Mouse (Mus musculus): ENCODE measurements around the gene Pik3cb. TPM values are rescaled to one million over a fixed set of nuclear protein-coding genes. Genes with fewer than 3 reads are reported as not detected.
A peak's percentile ranks its signal among the peaks of the same experiment; 100 is the strongest.

The Pik3cb gene
- polyA plus RNA-seq, 1 experiment from 2014 or later = 1.3 TPM

- peak; percentile 78 for ATAC-seq (ENCODE audit: insufficient number of reproducible peaks, insufficient read depth, low FRiP score, low TSS enrichment, low read depth)
- 53% methylated on average over 12 of the region's 12 CpGs for whole genome bisulfite sequencing
- H3K4me2 ChIP-seq = no peak overlapping the region
- no peak overlapping the region for H3K4me3 ChIP-seq (replicated peaks)
- peaks cover 15% of the 10 kb centered on the region; the same call in 1 of the 2 replicates for H3K4me1 ChIP-seq (replicated peaks)
- no peaks in the 10 kb centered on the region for H3K9me3 ChIP-seq
- no peaks in the 10 kb centered on the region for H3K27me3 ChIP-seq
- no peaks in the 10 kb centered on the region for H3K36me3 ChIP-seq
- peak overlapping the region; percentile 13; the same call in 1 of the 2 replicates for H3K27ac ChIP-seq
- no peak overlapping the region for H3K9ac ChIP-seq (replicated peaks)
Observed at GRCm38 (mm10) chr9:99112409-99112808, 28.0 kb downstream of the Pik3cb start.

GRCm38 (mm10) chr9:99111085-99111484 lies 29.3 kb downstream of the Pik3cb start:
- Histone ChIP-seq H3K4me1 (replicated peaks) (peaks cover 15% of the 10 kb centered on the region; the same call in 1 of the 2 replicates), H3K4me2 (no peak overlapping the region), H3K27ac (no peak overlapping the region), H3K4me3 (replicated peaks) (no peak overlapping the region), H3K9ac (replicated peaks) (no peak overlapping the region), H3K27me3 (no peaks in the 10 kb centered on the region), H3K36me3 (no peaks in the 10 kb centered on the region), H3K9me3 (no peaks in the 10 kb centered on the region)
- WGBS = 50% methylated on average over 1 of the region's 1 CpGs
- no peak for ATAC-seq (ENCODE audit: insufficient number of reproducible peaks, insufficient read depth, low FRiP score, low TSS enrichment, low read depth)

- no peak overlapping the region for H3K27ac ChIP-seq
- WGBS = 72% methylated on average over 5 of the region's 5 CpGs
- no peaks in the 10 kb centered on the region for H3K27me3 ChIP-seq
- no peak overlapping the region for H3K4me3 ChIP-seq (replicated peaks)
- H3K36me3 ChIP-seq = no peaks in the 10 kb centered on the region; the same call in 1 of the 2 replicates
- H3K4me1 ChIP-seq (replicated peaks) = peaks cover 15% of the 10 kb centered on the region; the same call in 1 of the 2 replicates
- H3K4me2 ChIP-seq = no peak overlapping the region
- H3K9ac ChIP-seq (replicated peaks) = no peak overlapping the region
- ATAC-seq (ENCODE audit: insufficient number of reproducible peaks, insufficient read depth, low FRiP score, low TSS enrichment, low read depth) = no peak
- H3K9me3 ChIP-seq = no peaks in the 10 kb centered on the region
Observed at GRCm38 (mm10) chr9:99110213-99110612, 30.2 kb downstream of the Pik3cb start.

DNA sequence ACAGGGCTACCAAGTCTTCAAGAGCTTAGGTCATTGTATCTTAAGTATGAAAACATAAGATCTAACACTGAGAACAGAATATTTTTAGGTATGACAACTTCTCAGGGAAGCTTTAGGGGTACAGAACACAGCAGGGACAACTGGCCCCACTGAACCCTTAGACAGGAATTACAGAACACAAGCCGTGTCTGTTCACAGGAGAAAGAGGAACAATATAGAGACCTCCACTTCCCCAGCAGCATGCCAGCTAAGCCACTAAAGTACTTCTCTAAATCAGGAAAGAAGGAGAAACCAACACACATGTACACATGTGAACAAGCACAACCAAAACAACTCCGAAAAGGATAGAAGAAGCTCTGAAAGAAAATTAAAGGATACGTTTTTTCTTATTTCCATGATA lies 30.8 kb downstream of the Pik3cb start:
- no peak overlapping the region for H3K4me2 ChIP-seq
- H3K9me3 ChIP-seq = no peaks in the 10 kb centered on the region
- no peak overlapping the region for H3K27ac ChIP-seq
- H3K4me3 ChIP-seq (replicated peaks) = no peak overlapping the region
- no peak for ATAC-seq (ENCODE audit: insufficient number of reproducible peaks, insufficient read depth, low FRiP score, low TSS enrichment, low read depth)
- peaks cover 4% of the 10 kb centered on the region for H3K36me3 ChIP-seq
- H3K9ac ChIP-seq (replicated peaks) = no peak overlapping the region
- peaks cover 15% of the 10 kb centered on the region; the same call in 1 of the 2 replicates for H3K4me1 ChIP-seq (replicated peaks)
- WGBS = 84% methylated on average over 3 of the region's 3 CpGs
- H3K27me3 ChIP-seq = no peaks in the 10 kb centered on the region

DNA sequence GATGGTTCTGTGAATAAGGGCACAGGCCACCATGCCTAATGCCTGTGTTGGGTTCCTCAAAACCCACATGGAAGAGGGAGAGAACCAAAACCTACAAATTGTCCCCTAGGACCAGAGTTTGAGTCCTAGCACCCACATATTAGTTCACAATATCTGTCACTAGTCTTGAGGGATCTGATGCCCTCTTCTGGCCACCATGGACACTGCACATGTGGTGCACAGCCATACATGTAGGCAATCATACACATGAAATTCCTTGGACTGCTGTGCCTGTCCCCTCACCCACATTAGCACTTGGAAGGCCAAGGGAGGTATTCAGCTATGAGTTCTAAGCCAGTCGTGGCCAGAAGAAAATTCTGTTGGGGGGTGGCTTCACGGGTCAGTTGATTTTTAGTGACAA lies 36.0 kb downstream of the Pik3cb start:
- Histone ChIP-seq H3K4me1 (replicated peaks) (no peaks in the 10 kb centered on the region), H3K36me3 (peaks cover 8% of the 10 kb centered on the region), H3K4me2 (no peak overlapping the region), H3K27ac (no peak overlapping the region), H3K9ac (replicated peaks) (no peak overlapping the region), H3K4me3 (replicated peaks) (no peak overlapping the region), H3K9me3 (no peaks in the 10 kb centered on the region), H3K27me3 (no peaks in the 10 kb centered on the region)
- ATAC-seq (ENCODE audit: insufficient number of reproducible peaks, insufficient read depth, low FRiP score, low TSS enrichment, low read depth) = no peak
- WGBS = 93% methylated on average over 2 of the region's 2 CpGs

DNA sequence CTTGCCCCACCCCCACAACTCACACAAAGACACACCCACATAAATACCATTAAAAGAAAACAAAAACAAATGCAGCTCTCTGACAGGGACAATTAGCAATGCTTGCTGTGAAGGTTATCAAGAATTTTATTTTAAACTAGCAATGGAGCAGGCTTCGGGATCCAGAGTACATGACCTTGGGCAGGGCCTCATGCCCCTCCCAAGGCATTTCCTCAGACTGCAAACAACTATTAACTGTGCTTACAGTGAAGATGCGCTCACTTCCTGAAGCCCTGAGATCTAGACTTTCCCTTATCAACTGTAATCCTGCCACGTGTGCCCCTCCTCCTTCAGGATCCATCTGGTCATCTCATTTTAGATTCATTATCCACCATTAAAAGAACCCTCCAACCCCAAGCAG lies 36.6 kb downstream of the Pik3cb start:
- H3K9ac ChIP-seq (replicated peaks) = no peak overlapping the region
- no peaks in the 10 kb centered on the region for H3K27me3 ChIP-seq
- no peaks in the 10 kb centered on the region for H3K9me3 ChIP-seq
- H3K36me3 ChIP-seq = peaks cover 8% of the 10 kb centered on the region
- 0 out of 2 replicates have a peak, but pooled peaks cover 1% of the 10 kb centered on the region for H3K4me1 ChIP-seq (replicated peaks)
- WGBS = 86% methylated on average over 3 of the region's 3 CpGs
- no peak overlapping the region for H3K4me3 ChIP-seq (replicated peaks)
- no peak overlapping the region for H3K27ac ChIP-seq
- H3K4me2 ChIP-seq = no peak overlapping the region
- ATAC-seq (ENCODE audit: insufficient number of reproducible peaks, insufficient read depth, low FRiP score, low TSS enrichment, low read depth) = no peak

- H3K27ac ChIP-seq = no peak overlapping the region
- ATAC-seq (ENCODE audit: insufficient number of reproducible peaks, insufficient read depth, low FRiP score, low TSS enrichment, low read depth) = no peak
- no peaks in the 10 kb centered on the region for H3K36me3 ChIP-seq
Observed at GRCm38 (mm10) chr9:99098482-99099129, 41.8 kb downstream of the Pik3cb start.

GRCm38 (mm10) chr9:99097668-99098067 lies 42.8 kb downstream of the Pik3cb start:
- H3K27me3 ChIP-seq = no peaks in the 10 kb centered on the region
- no peak overlapping the region for H3K9ac ChIP-seq (replicated peaks)
- no peaks in the 10 kb centered on the region for H3K36me3 ChIP-seq
- WGBS = 59% methylated on average over 1 of the region's 1 CpGs
- no peaks in the 10 kb centered on the region for H3K9me3 ChIP-seq
- ATAC-seq (ENCODE audit: insufficient number of reproducible peaks, insufficient read depth, low FRiP score, low TSS enrichment, low read depth) = no peak
- H3K27ac ChIP-seq = no peak overlapping the region
- no peak overlapping the region for H3K4me3 ChIP-seq (replicated peaks)
- H3K4me2 ChIP-seq = no peak overlapping the region
- H3K4me1 ChIP-seq (replicated peaks) = peaks cover 5% of the 10 kb centered on the region; the same call in 1 of the 2 replicates

More at GRCm38 (mm10) chr9:99098482-99099129, 41.8 kb downstream of the Pik3cb start:
- WGBS = 50% methylated on average over 11 of the region's 11 CpGs
- H3K9me3 ChIP-seq = no peaks in the 10 kb centered on the region
- H3K27me3 ChIP-seq = no peaks in the 10 kb centered on the region
- H3K4me2 ChIP-seq = no peak overlapping the region
- H3K4me1 ChIP-seq (replicated peaks) = peaks cover 5% of the 10 kb centered on the region; the same call in 1 of the 2 replicates
- H3K4me3 ChIP-seq (replicated peaks) = no peak overlapping the region
- no peak overlapping the region for H3K9ac ChIP-seq (replicated peaks)

GRCm38 (mm10) chr9:99095192-99095591 lies 45.2 kb downstream of the Pik3cb start:
- H3K27ac ChIP-seq = no peak overlapping the region
- no peak overlapping the region for H3K4me2 ChIP-seq
- no peaks in the 10 kb centered on the region for H3K27me3 ChIP-seq
- no peak for ATAC-seq (ENCODE audit: insufficient number of reproducible peaks, insufficient read depth, low FRiP score, low TSS enrichment, low read depth)
- no peaks in the 10 kb centered on the region for H3K36me3 ChIP-seq
- no peak overlapping the region for H3K9ac ChIP-seq (replicated peaks)
- 91% methylated on average over 7 of the region's 7 CpGs for WGBS
- no peak overlapping the region for H3K4me3 ChIP-seq (replicated peaks)
- no peaks in the 10 kb centered on the region for H3K9me3 ChIP-seq
- peaks cover 5% of the 10 kb centered on the region; the same call in 1 of the 2 replicates for H3K4me1 ChIP-seq (replicated peaks)

DNA sequence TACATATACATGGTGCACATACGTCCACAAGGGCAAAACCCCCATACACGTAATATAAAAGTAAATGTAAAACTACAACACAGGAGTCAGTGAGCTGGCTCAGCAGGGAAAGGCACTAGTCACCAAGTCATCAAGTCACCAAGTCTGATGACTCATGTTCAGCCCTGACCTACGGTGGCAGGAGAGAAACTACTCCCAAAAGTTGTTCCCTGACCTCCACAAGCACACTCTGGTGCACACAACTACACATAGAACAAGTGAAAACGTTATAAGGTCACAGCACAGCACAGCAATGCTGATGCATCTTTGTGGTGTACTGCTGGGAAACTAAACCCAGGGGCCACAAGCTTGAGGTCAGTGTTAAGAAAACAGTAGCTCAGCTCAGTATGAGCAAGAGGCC lies 49.9 kb downstream of the Pik3cb start:
- H3K27ac ChIP-seq = no peak overlapping the region
- H3K9me3 ChIP-seq = no peaks in the 10 kb centered on the region
- no peak overlapping the region for H3K9ac ChIP-seq (replicated peaks)
- 83% methylated on average over 4 of the region's 4 CpGs for WGBS
- H3K4me2 ChIP-seq = no peak overlapping the region
- no peaks in the 10 kb centered on the region for H3K36me3 ChIP-seq
- H3K27me3 ChIP-seq = no peaks in the 10 kb centered on the region
- ATAC-seq (ENCODE audit: insufficient number of reproducible peaks, insufficient read depth, low FRiP score, low TSS enrichment, low read depth) = no peak
- no peaks in the 10 kb centered on the region for H3K4me1 ChIP-seq (replicated peaks)
- H3K4me3 ChIP-seq (replicated peaks) = no peak overlapping the region

- Histone ChIP-seq H3K4me2 (no peak overlapping the region), H3K27me3 (no peaks in the 10 kb centered on the region), H3K9ac (replicated peaks) (no peak overlapping the region), H3K4me3 (replicated peaks) (no peak overlapping the region), H3K4me1 (replicated peaks) (no peaks in the 10 kb centered on the region), H3K27ac (no peak overlapping the region), H3K36me3 (no peaks in the 10 kb centered on the region), H3K9me3 (no peaks in the 10 kb centered on the region)
- 96% methylated on average over 4 of the region's 4 CpGs for WGBS
- ATAC-seq (ENCODE audit: insufficient number of reproducible peaks, insufficient read depth, low FRiP score, low TSS enrichment, low read depth) = no peak
Observed at GRCm38 (mm10) chr9:99089904-99090303, 50.5 kb downstream of the Pik3cb start.

- no peak overlapping the region for H3K4me3 ChIP-seq (replicated peaks)
- 95% methylated on average over 5 of the region's 5 CpGs for WGBS
- no peaks in the 10 kb centered on the region for H3K4me1 ChIP-seq (replicated peaks)
- H3K36me3 ChIP-seq = no peaks in the 10 kb centered on the region
- no peaks in the 10 kb centered on the region for H3K9me3 ChIP-seq
- ATAC-seq (ENCODE audit: insufficient number of reproducible peaks, insufficient read depth, low FRiP score, low TSS enrichment, low read depth) = no peak
- no peaks in the 10 kb centered on the region for H3K27me3 ChIP-seq
- H3K9ac ChIP-seq (replicated peaks) = no peak overlapping the region
- H3K27ac ChIP-seq = no peak overlapping the region
- no peak overlapping the region for H3K4me2 ChIP-seq
Observed at GRCm38 (mm10) chr9:99081718-99082117, 58.7 kb downstream of the Pik3cb start.

Data from limb, embryonic 12.5 days (tissue).